Mouse (Mus musculus) olfactory bulb, adult 2 months (tissue): ENCODE data around the gene Gm28053.

Experiments
- CTCF ChIP-seq: fragments of 200-500 bp; IDR thresholded peaks from 2 replicates; pipeline ENCODE4 v1.5.1; 2012; ENCODE audit warnings: low read depth, mild to moderate bottlenecking, low read length, moderate library complexity; ENCODE audit not compliant: insufficient read depth
- POLR2A ChIP-seq: fragments of 200-500 bp; IDR thresholded peaks from 2 replicates; pipeline ENCODE4 v1.6.1; 2012; ENCODE audit warnings: mild to moderate bottlenecking, low read depth, low read length, moderate library complexity; ENCODE audit not compliant: insufficient read depth

DNA sequence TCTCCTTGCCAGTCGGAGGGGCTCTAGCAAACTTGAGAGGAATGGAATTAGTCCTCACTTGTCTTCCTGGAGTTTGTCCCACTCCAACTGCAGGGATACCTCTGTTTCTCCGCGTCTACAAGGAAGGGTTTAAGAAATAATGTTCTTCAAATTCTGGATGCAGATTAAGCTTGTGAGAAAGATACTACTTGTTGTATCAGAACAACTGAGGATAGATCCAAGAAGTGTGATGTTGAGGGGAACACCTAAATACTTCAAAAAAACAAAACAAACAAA lies 21.3 kb downstream of the Gm28053 start:
- TF ChIP-seq POLR2A = no peak
- TF ChIP-seq CTCF = no peak
